Mouse (Mus musculus): Measurements from ENCODE around the gene Hdac8.

Gene Hdac8

GRCm38 (mm10) chrX:102349843-102350731 is 155.1 kb downstream of the Hdac8 start:
- in situ Hi-C loops (cut with MboI; ENCODE audit: low pct_unique_long_range_greater_than_20kb in 1 of 2, low sequenced_read_pairs in 2 of 2, unreplicated experiment in 1 of 2): no loop called here

- in situ Hi-C loops (cut with MboI; ENCODE audit: low pct_unique_long_range_greater_than_20kb in 1 of 2, low sequenced_read_pairs in 2 of 2, unreplicated experiment in 1 of 2): no loop called here
Observed at GRCm38 (mm10) chrX:102348886-102349486, 156.2 kb downstream of the Hdac8 start.

GRCm38 (mm10) chrX:102341688-102342087 is 163.5 kb downstream of the Hdac8 start:
- in situ Hi-C loops (cut with MboI; ENCODE audit: low pct_unique_long_range_greater_than_20kb in 1 of 2, low sequenced_read_pairs in 2 of 2, unreplicated experiment in 1 of 2): no loop called here

GRCm38 (mm10) chrX:102339396-102340155 is 165.6 kb downstream of the Hdac8 start:
- in situ Hi-C loops (cut with MboI; ENCODE audit: low pct_unique_long_range_greater_than_20kb in 1 of 2, low sequenced_read_pairs in 2 of 2, unreplicated experiment in 1 of 2): no loop called here

- in situ Hi-C loops (cut with MboI; ENCODE audit: low pct_unique_long_range_greater_than_20kb in 1 of 2, low sequenced_read_pairs in 2 of 2, unreplicated experiment in 1 of 2): no loop called here
Observed at GRCm38 (mm10) chrX:102319696-102320095, 185.5 kb downstream of the Hdac8 start.

- in situ Hi-C loops (cut with MboI; ENCODE audit: low pct_unique_long_range_greater_than_20kb in 1 of 2, low sequenced_read_pairs in 2 of 2, unreplicated experiment in 1 of 2): no loop called here
Observed at GRCm38 (mm10) chrX:102319252-102319651, 185.9 kb downstream of the Hdac8 start.

GRCm38 (mm10) chrX:102318782-102319181 is 186.4 kb downstream of the Hdac8 start:
- in situ Hi-C loops (cut with MboI; ENCODE audit: low pct_unique_long_range_greater_than_20kb in 1 of 2, low sequenced_read_pairs in 2 of 2, unreplicated experiment in 1 of 2): no loop called here

GRCm38 (mm10) chrX:102311119-102311518 is 194.0 kb downstream of the Hdac8 start:
- in situ Hi-C loops (cut with MboI; ENCODE audit: low pct_unique_long_range_greater_than_20kb in 1 of 2, low sequenced_read_pairs in 2 of 2, unreplicated experiment in 1 of 2): no loop called here

- in situ Hi-C loops (cut with MboI; ENCODE audit: low pct_unique_long_range_greater_than_20kb in 1 of 2, low sequenced_read_pairs in 2 of 2, unreplicated experiment in 1 of 2): no loop called here
Observed at GRCm38 (mm10) chrX:102307511-102307910, 197.6 kb downstream of the Hdac8 start.

GRCm38 (mm10) chrX:102305806-102306205 is 199.4 kb downstream of the Hdac8 start:
- in situ Hi-C loops (cut with MboI; ENCODE audit: low pct_unique_long_range_greater_than_20kb in 1 of 2, low sequenced_read_pairs in 2 of 2, unreplicated experiment in 1 of 2): no loop called here

GRCm38 (mm10) chrX:102304914-102305313 is 200.2 kb downstream of the Hdac8 start:
- in situ Hi-C loops (cut with MboI; ENCODE audit: low pct_unique_long_range_greater_than_20kb in 1 of 2, low sequenced_read_pairs in 2 of 2, unreplicated experiment in 1 of 2): no loop called here

GRCm38 (mm10) chrX:102302476-102302875 is 202.7 kb downstream of the Hdac8 start:
- in situ Hi-C loops (cut with MboI; ENCODE audit: low pct_unique_long_range_greater_than_20kb in 1 of 2, low sequenced_read_pairs in 2 of 2, unreplicated experiment in 1 of 2): no loop called here

- in situ Hi-C loops (cut with MboI; ENCODE audit: low pct_unique_long_range_greater_than_20kb in 1 of 2, low sequenced_read_pairs in 2 of 2, unreplicated experiment in 1 of 2): no loop called here
Observed at GRCm38 (mm10) chrX:102284889-102285288, 220.3 kb downstream of the Hdac8 start.

GRCm38 (mm10) chrX:102262620-102263345 is 242.4 kb downstream of the Hdac8 start:
- in situ Hi-C loops (cut with MboI; ENCODE audit: low pct_unique_long_range_greater_than_20kb in 1 of 2, low sequenced_read_pairs in 2 of 2, unreplicated experiment in 1 of 2): no loop called here

GRCm38 (mm10) chrX:102259772-102260171 is 245.4 kb downstream of the Hdac8 start:
- in situ Hi-C loops (cut with MboI; ENCODE audit: low pct_unique_long_range_greater_than_20kb in 1 of 2, low sequenced_read_pairs in 2 of 2, unreplicated experiment in 1 of 2): no loop called here

GRCm38 (mm10) chrX:102253892-102254291 is 251.3 kb downstream of the Hdac8 start:
- in situ Hi-C loops (cut with MboI; ENCODE audit: low pct_unique_long_range_greater_than_20kb in 1 of 2, low sequenced_read_pairs in 2 of 2, unreplicated experiment in 1 of 2): no loop called here

GRCm38 (mm10) chrX:102251937-102252860 is 253.0 kb downstream of the Hdac8 start, which contains the start of gene Cited1:
Gene Cited1, minus strand, starts transcription at chrX:102252181.
- in situ Hi-C loops (cut with MboI; ENCODE audit: low pct_unique_long_range_greater_than_20kb in 1 of 2, low sequenced_read_pairs in 2 of 2, unreplicated experiment in 1 of 2): no loop called here

Measured in mouse embryonic stem cell (cell line).